Mouse (Mus musculus) hindbrain, embryonic 12.5 days (tissue): ENCODE data around the gene Rtp1. TPM values are rescaled to one million over a fixed set of nuclear protein-coding genes. Genes with fewer than 3 reads are reported as not detected.
A peak's percentile ranks its signal among the peaks of the same experiment; 100 is the strongest.

Experiments
- ATAC-seq: fragments of 200-750 bp; cut with Nextera tagmentation; 2 replicates; pipeline ENCODE4 v1.8.0; 2017; ENCODE audit warnings: moderate TSS enrichment; ENCODE audit not compliant: low FRiP score
- H3K27ac ChIP-seq: fragments of 300-500 bp; sonication (generic); 2 replicates; pipeline ENCODE4 v1.5.1; 2016; ENCODE audit warnings: mild to moderate bottlenecking
- H3K27me3 ChIP-seq: fragments of 300-500 bp; sonication (generic); 2 replicates; pipeline ENCODE4 v1.6.1; 2016; ENCODE audit warnings: mild to moderate bottlenecking
- H3K36me3 ChIP-seq: fragments of 300-500 bp; sonication (generic); 2 replicates; pipeline ENCODE4 v1.6.1; 2016; ENCODE audit warnings: mild to moderate bottlenecking
- H3K4me1 ChIP-seq: fragments of 300-500 bp; sonication (generic); 2 replicates; pipeline ENCODE4 v1.6.1; 2016
- H3K4me2 ChIP-seq: fragments of 300-500 bp; sonication (generic); replicated peaks from 2 replicates; pipeline ENCODE4 v1.6.1; 2016; ENCODE audit warnings: mild to moderate bottlenecking
- H3K4me3 ChIP-seq: fragments of 300-500 bp; sonication (generic); 2 replicates; pipeline ENCODE4 v1.5.1; 2016; ENCODE audit warnings: mild to moderate bottlenecking
- H3K9ac ChIP-seq: fragments of 300-500 bp; sonication (generic); 2 replicates; pipeline ENCODE4 v1.6.1; 2016; ENCODE audit warnings: mild to moderate bottlenecking, moderate library complexity
- H3K9me3 ChIP-seq: fragments of 300-500 bp; sonication (generic); replicated peaks from 2 replicates; pipeline ENCODE4 v1.6.1; 2016; ENCODE audit warnings: mild to moderate bottlenecking
- WGBS: fragments of 180-500 bp; shearing (Covaris S2); methylation state at CpG from one replicate; pipeline ENCODE4 v1.1.7; 2016; 5-methylcytosine and 5-hydroxymethylcytosine counted together
- polyA plus RNA-seq: library from polyadenylated mRNA; unstranded; fragments of >200 nt; fragmentation: Nextera tagmentation; extraction: Ambion mirVana; gene quantifications from 2 replicates; pipeline ENCODE4 v1.2.1, GENCODE M21; 2016

Gene Rtp1
- polyA plus RNA-seq, 1 experiment from 2014 or later: not detected

- Histone ChIP-seq H3K27ac (no peak overlapping the region), H3K36me3 (no peaks in the 10 kb centered on the region), H3K4me3 (no peak overlapping the region), H3K9me3 (no peaks in the 10 kb centered on the region), H3K4me2 (no peak overlapping the region), H3K9ac (no peak overlapping the region), H3K4me1 (peaks cover 17% of the 10 kb centered on the region), H3K27me3 (peaks cover 3% of the 10 kb centered on the region; the same call in 1 of the 2 replicates)
- no peak for ATAC-seq
- WGBS: 86% methylated on average over 8 of the region's 8 CpGs
These were observed 9.3 kb upstream of the Rtp1 start for GRCm38 (mm10) chr16:23419565-23420085.

- no peak overlapping the region for H3K4me3 ChIP-seq
- H3K4me1 ChIP-seq: no peaks in the 10 kb centered on the region
- H3K9me3 ChIP-seq: no peaks in the 10 kb centered on the region
- H3K36me3 ChIP-seq: no peaks in the 10 kb centered on the region
- peaks cover 1% of the 10 kb centered on the region; the same call in 1 of the 2 replicates for H3K27me3 ChIP-seq
- 71% methylated on average over 5 of the region's 5 CpGs for WGBS
- H3K27ac ChIP-seq: no peak overlapping the region
- no peak overlapping the region for H3K9ac ChIP-seq
- H3K4me2 ChIP-seq: no peak overlapping the region
- no peak for ATAC-seq
These were observed 5.1 kb upstream of the Rtp1 start for GRCm38 (mm10) chr16:23423825-23424224.

- ATAC-seq: no peak
- Histone ChIP-seq H3K27me3 (no peaks in the 10 kb centered on the region), H3K27ac (no peak overlapping the region), H3K9me3 (no peaks in the 10 kb centered on the region), H3K4me3 (no peak overlapping the region), H3K4me1 (no peaks in the 10 kb centered on the region), H3K36me3 (no peaks in the 10 kb centered on the region), H3K4me2 (no peak overlapping the region), H3K9ac (no peak overlapping the region)
- 86% methylated on average over 1 of the region's 1 CpGs for WGBS
These were observed 1.2 kb upstream of the Rtp1 start for GRCm38 (mm10) chr16:23427701-23428100.

- H3K4me1 ChIP-seq: no peaks in the 10 kb centered on the region
- no peak overlapping the region for H3K9ac ChIP-seq
- ATAC-seq: no peak
- no peaks in the 10 kb centered on the region for H3K36me3 ChIP-seq
- H3K27ac ChIP-seq: no peak overlapping the region
- WGBS: 88% methylated on average over 8 of the region's 8 CpGs
- H3K4me3 ChIP-seq: no peak overlapping the region
- H3K4me2 ChIP-seq: no peak overlapping the region
- no peaks in the 10 kb centered on the region for H3K9me3 ChIP-seq
- H3K27me3 ChIP-seq: no peaks in the 10 kb centered on the region
These were observed 1.1 kb downstream of the Rtp1 start for GRCm38 (mm10) chr16:23429991-23430390.

- Histone ChIP-seq H3K9me3 (no peaks in the 10 kb centered on the region), H3K4me1 (no peaks in the 10 kb centered on the region), H3K4me3 (no peak overlapping the region), H3K4me2 (no peak overlapping the region), H3K36me3 (no peaks in the 10 kb centered on the region), H3K27me3 (no peaks in the 10 kb centered on the region), H3K9ac (no peak overlapping the region), H3K27ac (no peak overlapping the region)
- WGBS: 69% methylated on average over 12 of the region's 12 CpGs
- no peak for ATAC-seq
These were observed 8.7 kb downstream of the Rtp1 start for GRCm38 (mm10) chr16:23437404-23438166.

GRCm38 (mm10) chr16:23444231-23444630 is 15.3 kb downstream of the Rtp1 start:
- no peak overlapping the region for H3K4me2 ChIP-seq
- ATAC-seq: no peak
- WGBS: 90% methylated on average over 4 of the region's 4 CpGs

GRCm38 (mm10) chr16:23449946-23450345 is 21.0 kb downstream of the Rtp1 start:
- 82% methylated on average over 2 of the region's 2 CpGs for WGBS
- Histone ChIP-seq H3K4me1 (no peaks in the 10 kb centered on the region), H3K27me3 (no peaks in the 10 kb centered on the region), H3K9me3 (no peaks in the 10 kb centered on the region), H3K4me3 (no peak overlapping the region), H3K9ac (no peak overlapping the region), H3K36me3 (no peaks in the 10 kb centered on the region), H3K4me2 (no peak overlapping the region), H3K27ac (no peak overlapping the region)
- ATAC-seq: no peak

More at GRCm38 (mm10) chr16:23444231-23444630, 15.3 kb downstream of the Rtp1 start:
- Histone ChIP-seq H3K9ac (no peak overlapping the region), H3K4me1 (no peaks in the 10 kb centered on the region), H3K36me3 (no peaks in the 10 kb centered on the region), H3K27me3 (no peaks in the 10 kb centered on the region), H3K27ac (no peak overlapping the region), H3K4me3 (no peak overlapping the region), H3K9me3 (no peaks in the 10 kb centered on the region)

- Histone ChIP-seq H3K4me1 (no peaks in the 10 kb centered on the region), H3K27ac (no peak overlapping the region), H3K27me3 (no peaks in the 10 kb centered on the region), H3K4me2 (no peak overlapping the region), H3K9me3 (no peaks in the 10 kb centered on the region), H3K9ac (no peak overlapping the region), H3K4me3 (no peak overlapping the region), H3K36me3 (no peaks in the 10 kb centered on the region)
- no peak for ATAC-seq
- 88% methylated on average over 4 of the region's 4 CpGs for WGBS
These were observed 21.9 kb downstream of the Rtp1 start for GRCm38 (mm10) chr16:23450816-23451215.

GRCm38 (mm10) chr16:23452476-23452875 is 23.5 kb downstream of the Rtp1 start:
- no peak overlapping the region for H3K4me2 ChIP-seq
- H3K4me1 ChIP-seq: no peaks in the 10 kb centered on the region
- no peak overlapping the region for H3K4me3 ChIP-seq
- no peak overlapping the region for H3K9ac ChIP-seq
- no peak overlapping the region for H3K27ac ChIP-seq
- H3K27me3 ChIP-seq: no peaks in the 10 kb centered on the region
- WGBS: 10% methylated on average over 3 of the region's 3 CpGs
- no peaks in the 10 kb centered on the region for H3K36me3 ChIP-seq
- ATAC-seq: peak; percentile 67
- H3K9me3 ChIP-seq: no peaks in the 10 kb centered on the region

- H3K27me3 ChIP-seq: no peaks in the 10 kb centered on the region
- H3K27ac ChIP-seq: no peak overlapping the region
- H3K36me3 ChIP-seq: no peaks in the 10 kb centered on the region
- H3K4me3 ChIP-seq: no peak overlapping the region
- H3K4me2 ChIP-seq: no peak overlapping the region
- 79% methylated on average over 6 of the region's 6 CpGs for WGBS
- no peak overlapping the region for H3K9ac ChIP-seq
- H3K4me1 ChIP-seq: no peaks in the 10 kb centered on the region
- no peaks in the 10 kb centered on the region for H3K9me3 ChIP-seq
- ATAC-seq: no peak
These were observed 25.4 kb downstream of the Rtp1 start for GRCm38 (mm10) chr16:23454376-23454775.

GRCm38 (mm10) chr16:23456534-23456933 is 27.6 kb downstream of the Rtp1 start:
- Histone ChIP-seq H3K9ac (no peak overlapping the region), H3K27ac (no peak overlapping the region), H3K36me3 (no peaks in the 10 kb centered on the region), H3K4me1 (no peaks in the 10 kb centered on the region), H3K27me3 (no peaks in the 10 kb centered on the region), H3K9me3 (no peaks in the 10 kb centered on the region), H3K4me2 (no peak overlapping the region), H3K4me3 (no peak overlapping the region)
- WGBS: 80% methylated on average over 3 of the region's 3 CpGs
- ATAC-seq: no peak

- Histone ChIP-seq H3K9ac (no peak overlapping the region), H3K36me3 (no peaks in the 10 kb centered on the region), H3K27me3 (no peaks in the 10 kb centered on the region), H3K4me1 (no peaks in the 10 kb centered on the region), H3K27ac (no peak overlapping the region), H3K9me3 (no peaks in the 10 kb centered on the region), H3K4me2 (no peak overlapping the region), H3K4me3 (no peak overlapping the region)
- 93% methylated on average over 5 of the region's 5 CpGs for WGBS
- no peak for ATAC-seq
These were observed 28.4 kb downstream of the Rtp1 start for GRCm38 (mm10) chr16:23457338-23457737.
